Mouse (Mus musculus): ENCODE data around the gene Casp12. TPM values are rescaled to one million over a fixed set of nuclear protein-coding genes. Genes with fewer than 3 reads are reported as not detected.

Gene Casp12
- total and polyA plus RNA-seq, 3 experiments, result 0.16 TPM; not detected in 2

DNA sequence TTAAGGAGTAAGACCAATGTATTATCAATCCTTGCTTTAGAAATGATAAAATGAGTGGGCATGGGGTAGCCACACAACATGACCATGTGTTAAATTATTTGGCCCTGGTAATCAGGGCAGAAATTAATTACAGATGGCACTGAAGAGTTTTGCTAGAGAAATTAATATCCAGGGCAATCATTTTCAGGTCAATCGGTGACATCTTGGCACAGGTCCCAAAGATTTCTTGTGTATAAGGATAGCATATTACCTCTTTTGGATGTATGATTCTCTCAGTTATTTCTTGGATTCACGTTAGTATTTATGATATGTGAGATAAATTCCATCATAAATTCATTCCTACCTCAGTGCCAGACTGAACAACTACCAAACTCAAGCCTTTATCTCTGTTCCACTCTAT lies 72.6 kb downstream of the Casp12 start:
- no peaks in the 10 kb centered on the region for H3K36me3 ChIP-seq (replicated peaks)
- H3K4me3 ChIP-seq (ENCODE audit: low read depth, low read length), result no peak overlapping the region
- no peaks in the 10 kb centered on the region for H3K4me1 ChIP-seq (ENCODE audit: insufficient read depth, low read depth, low read length)
- no peaks in the 10 kb centered on the region for H3K27me3 ChIP-seq (ENCODE audit: insufficient read depth, low read length)
- no peaks in the 10 kb centered on the region for H3K9me3 ChIP-seq (replicated peaks)
- DNase-seq (ENCODE audit: low spot score) (no peak), ATAC-seq (ENCODE audit: extremely low read depth, insufficient number of reproducible peaks, low FRiP score, poor library complexity, severe bottlenecking) (no peak)
- TF ChIP-seq CTCF (IDR thresholded peaks at IDR 0.05; ENCODE audit: low read depth, low read length), result no peak
- no peak for TF ChIP-seq GATA2 (IDR thresholded peaks at IDR 0.05; ENCODE audit: borderline replicate concordance, low read depth, low read length)
- no peak for TF ChIP-seq GATA1 (IDR thresholded peaks at IDR 0.05; ENCODE audit: borderline replicate concordance, low read length)
- TF ChIP-seq POLR2AphosphoS5 (IDR thresholded peaks at IDR 0.05; ENCODE audit: insufficient replicate concordance, low read depth, low read length), result no peak
- TF ChIP-seq TAL1 (conservative IDR thresholded peaks at IDR 0.05; ENCODE audit: low read depth, low read length), result no peak

Other genes starting within 250 kb of the Casp12 start
- gene Casp1, start 46.9 kb upstream of the Casp12 start, total RNA-seq (2014; fragmentation: Nextera tagmentation), result not detected in 2 replicates
- 0.17 TPM in 1 of 2 replicates, not detected in the other for gene Casp1, start 46.9 kb upstream of the Casp12 start, total RNA-seq (2017)
- gene Casp1, start 46.9 kb upstream of the Casp12 start, polyA plus RNA-seq (2012), result not detected in 2 replicates
- not detected in 2 replicates for gene Casp4, start 36.6 kb upstream of the Casp12 start, total RNA-seq (2014; fragmentation: Nextera tagmentation)
- 0.17 TPM in 1 of 2 replicates, not detected in the other for gene Casp4, start 36.6 kb upstream of the Casp12 start, total RNA-seq (2017)
- gene Casp4, start 36.6 kb upstream of the Casp12 start, polyA plus RNA-seq (2012), result not detected in 2 replicates